Mouse (Mus musculus) lung, embryonic 14.5 days (tissue): Measurements from ENCODE around the gene Erich3. TPM values are rescaled to one million over a fixed set of nuclear protein-coding genes. Genes with fewer than 3 reads are reported as not detected.

Source experiments
- ATAC-seq: fragments of 200-750 bp; cut with Nextera tagmentation; 2 replicates; pipeline ENCODE4 v1.8.0; 2017; ENCODE audit warnings: mild to moderate bottlenecking, moderate TSS enrichment, moderate library complexity; ENCODE audit not compliant: insufficient read depth
- DNase-seq: peaks from one replicate; pipeline ENCODE4 v3.0.0-alpha.2; 2015
- H3K27ac ChIP-seq: fragments of 300-500 bp; sonication (generic); 2 replicates; pipeline ENCODE4 v1.5.1; 2014; ENCODE audit warnings: low read depth, mild to moderate bottlenecking, moderate library complexity
- H3K27me3 ChIP-seq: fragments of 300-500 bp; sonication (generic); 2 replicates; pipeline ENCODE4 v1.6.1; 2014; ENCODE audit warnings: low read length, control low read depth; ENCODE audit not compliant: insufficient read depth
- H3K36me3 ChIP-seq: fragments of 300-500 bp; sonication (generic); 2 replicates; pipeline ENCODE4 v1.6.1; 2014; ENCODE audit warnings: control low read depth; ENCODE audit not compliant: insufficient read depth
- H3K4me1 ChIP-seq: fragments of 300-500 bp; sonication (generic); 2 replicates; pipeline ENCODE4 v1.6.1; 2014; ENCODE audit warnings: antibody characterized with exemption, control low read depth; ENCODE audit not compliant: insufficient read depth
- H3K4me2 ChIP-seq: fragments of 300-500 bp; sonication (generic); 2 replicates; pipeline ENCODE4 v1.6.1; 2014; ENCODE audit warnings: mild to moderate bottlenecking
- H3K4me3 ChIP-seq: fragments of 300-500 bp; sonication (generic); 2 replicates; pipeline ENCODE4 v1.5.1; 2014; ENCODE audit warnings: low read depth, low read length
- H3K9ac ChIP-seq: fragments of 300-500 bp; sonication (generic); 2 replicates; pipeline ENCODE4 v1.6.1; 2014
- H3K9me3 ChIP-seq: fragments of 300-500 bp; sonication (generic); 2 replicates; pipeline ENCODE4 v1.6.1; 2016; ENCODE audit warnings: low read depth, low read length, control low read depth
- CTCF ChIP-seq: IDR thresholded peaks from 2 replicates; pipeline ENCODE4 v1.5.1; 2016; ENCODE audit warnings: antibody characterized with exemption, low read depth
- WGBS: fragments of 180-500 bp; shearing (Covaris S2); extraction: QIAGEN DNeasy Blood & Tissue Kit; methylation state at CpG from one replicate; pipeline ENCODE4 v1.1.7; 2014; 5-methylcytosine and 5-hydroxymethylcytosine counted together
- polyA plus RNA-seq: library from polyadenylated mRNA; unstranded; fragments of >200 nt; fragmentation: Nextera tagmentation; extraction: Ambion mirVana; gene quantifications from 2 replicates; pipeline ENCODE4 v1.2.1, GENCODE M21; 2014

Gene Erich3
- polyA plus RNA-seq, 1 experiment from 2014 or later: not detected

- H3K9ac ChIP-seq: no peak overlapping the region
- ATAC-seq (no peak), DNase-seq (no peak)
- H3K27ac ChIP-seq: no peak overlapping the region
- TF ChIP-seq CTCF: no peak
- H3K9me3 ChIP-seq: no peaks in the 10 kb centered on the region
- H3K4me1 ChIP-seq: no peaks in the 10 kb centered on the region
- no peaks in the 10 kb centered on the region for H3K27me3 ChIP-seq
- no peak overlapping the region for H3K4me3 ChIP-seq
- WGBS: 82% methylated on average over 4 of the region's 4 CpGs
- H3K36me3 ChIP-seq: no peaks in the 10 kb centered on the region
- no peak overlapping the region for H3K4me2 ChIP-seq
Observed at GRCm38 (mm10) chr3:154798806-154799205, 135.1 kb downstream of the Erich3 start.

GRCm38 (mm10) chr3:154800454-154800853 lies 136.8 kb downstream of the Erich3 start:
- Histone ChIP-seq H3K9ac (no peak overlapping the region), H3K27me3 (no peaks in the 10 kb centered on the region), H3K4me2 (no peak overlapping the region), H3K9me3 (no peaks in the 10 kb centered on the region), H3K4me1 (no peaks in the 10 kb centered on the region), H3K27ac (no peak overlapping the region), H3K4me3 (no peak overlapping the region), H3K36me3 (no peaks in the 10 kb centered on the region)
- no peak for TF ChIP-seq CTCF
- ATAC-seq: no peak
- WGBS: 46% methylated on average over 8 of the region's 8 CpGs
- no peak for DNase-seq

- H3K4me3 ChIP-seq: no peak overlapping the region
- TF ChIP-seq CTCF: no peak
- no peaks in the 10 kb centered on the region for H3K9me3 ChIP-seq
- ATAC-seq (no peak), DNase-seq (peak; percentile 41)
- no peaks in the 10 kb centered on the region for H3K36me3 ChIP-seq
- WGBS: 46% methylated on average over 8 of the region's 8 CpGs
- H3K27me3 ChIP-seq: no peaks in the 10 kb centered on the region
- no peak overlapping the region for H3K27ac ChIP-seq
- no peak overlapping the region for H3K9ac ChIP-seq
- no peaks in the 10 kb centered on the region for H3K4me1 ChIP-seq
- no peak overlapping the region for H3K4me2 ChIP-seq
Observed at GRCm38 (mm10) chr3:154800888-154801429, 137.3 kb downstream of the Erich3 start.

GRCm38 (mm10) chr3:154806626-154807025 lies 143.0 kb downstream of the Erich3 start:
- ATAC-seq (peak; percentile 78), DNase-seq (peak; percentile 64)
- Histone ChIP-seq H3K27ac (no peak overlapping the region), H3K4me1 (no peaks in the 10 kb centered on the region), H3K9ac (no peak overlapping the region), H3K4me2 (no peak overlapping the region), H3K4me3 (no peak overlapping the region), H3K9me3 (no peaks in the 10 kb centered on the region), H3K27me3 (no peaks in the 10 kb centered on the region), H3K36me3 (no peaks in the 10 kb centered on the region)
- WGBS: 24% methylated on average over 7 of the region's 7 CpGs
- TF ChIP-seq CTCF: no peak

GRCm38 (mm10) chr3:154810273-154810870 lies 146.7 kb downstream of the Erich3 start:
- ATAC-seq: no peak
- no peaks in the 10 kb centered on the region for H3K9me3 ChIP-seq
- DNase-seq: no peak
- no peak overlapping the region for H3K27ac ChIP-seq
- no peak overlapping the region for H3K4me3 ChIP-seq
- 29% methylated on average over 7 of the region's 7 CpGs for WGBS
- no peak overlapping the region for H3K4me2 ChIP-seq
- H3K9ac ChIP-seq: no peak overlapping the region
- no peak for TF ChIP-seq CTCF
- H3K36me3 ChIP-seq: no peaks in the 10 kb centered on the region
- no peaks in the 10 kb centered on the region for H3K4me1 ChIP-seq
- H3K27me3 ChIP-seq: no peaks in the 10 kb centered on the region

- TF ChIP-seq CTCF: no peak
- Histone ChIP-seq H3K36me3 (no peaks in the 10 kb centered on the region), H3K9ac (no peak overlapping the region), H3K27me3 (no peaks in the 10 kb centered on the region), H3K4me1 (no peaks in the 10 kb centered on the region), H3K4me2 (no peak overlapping the region), H3K9me3 (no peaks in the 10 kb centered on the region), H3K27ac (no peak overlapping the region), H3K4me3 (no peak overlapping the region)
- ATAC-seq (no peak), DNase-seq (no peak)
- WGBS: 14% methylated on average over 9 of the region's 9 CpGs
Observed at GRCm38 (mm10) chr3:154811281-154811680, 147.6 kb downstream of the Erich3 start.

- H3K4me2 ChIP-seq: no peak overlapping the region
- no peaks in the 10 kb centered on the region for H3K9me3 ChIP-seq
- H3K27ac ChIP-seq: no peak overlapping the region
- H3K4me3 ChIP-seq: no peak overlapping the region
- no peak for TF ChIP-seq CTCF
- no peak overlapping the region for H3K9ac ChIP-seq
- H3K36me3 ChIP-seq: no peaks in the 10 kb centered on the region
- H3K4me1 ChIP-seq: no peaks in the 10 kb centered on the region
- DNase-seq (no peak), ATAC-seq (no peak)
- H3K27me3 ChIP-seq: no peaks in the 10 kb centered on the region
- 45% methylated on average over 9 of the region's 9 CpGs for WGBS
Observed at GRCm38 (mm10) chr3:154811833-154812232, 148.2 kb downstream of the Erich3 start.
